Mouse (Mus musculus): ENCODE data around the gene Fcho1.

DNA sequence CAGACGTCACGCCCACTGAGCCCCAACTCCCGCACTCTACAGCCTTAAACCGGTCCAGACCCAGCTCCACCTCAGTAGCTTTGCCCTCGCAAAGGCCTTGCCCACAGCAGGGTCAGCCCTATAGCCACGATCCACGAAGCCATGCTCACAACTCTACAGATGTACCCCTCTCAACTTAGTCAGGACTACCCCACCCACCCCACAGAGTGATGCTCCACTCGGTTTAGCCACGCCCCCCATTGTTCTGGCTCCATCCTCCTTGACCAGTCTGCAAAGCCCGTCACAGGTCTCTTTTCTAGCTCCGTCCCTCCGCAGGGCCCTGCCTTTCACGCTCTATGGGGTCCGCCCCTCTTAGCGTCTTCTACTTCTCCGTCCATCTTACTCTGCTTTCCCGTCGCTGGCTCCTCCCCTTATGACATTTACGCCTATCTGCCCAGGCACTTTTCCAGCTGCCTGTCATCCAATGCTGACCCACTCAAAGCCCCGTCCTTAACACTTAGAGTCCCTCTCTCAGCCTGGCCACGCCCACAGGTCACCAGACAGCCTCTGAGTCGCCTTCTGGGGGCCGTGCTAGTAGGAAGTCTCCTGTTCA is 39.3 kb downstream of the Fcho1 start:
- TF ChIP-seq EP300 (IDR thresholded peaks at IDR 0.05) = no peak
- TF ChIP-seq CTCF (IDR thresholded peaks at IDR 0.05) = no peak
